Mouse (Mus musculus): ENCODE measurements around the gene Kctd6.

Kctd6 gene

DNA sequence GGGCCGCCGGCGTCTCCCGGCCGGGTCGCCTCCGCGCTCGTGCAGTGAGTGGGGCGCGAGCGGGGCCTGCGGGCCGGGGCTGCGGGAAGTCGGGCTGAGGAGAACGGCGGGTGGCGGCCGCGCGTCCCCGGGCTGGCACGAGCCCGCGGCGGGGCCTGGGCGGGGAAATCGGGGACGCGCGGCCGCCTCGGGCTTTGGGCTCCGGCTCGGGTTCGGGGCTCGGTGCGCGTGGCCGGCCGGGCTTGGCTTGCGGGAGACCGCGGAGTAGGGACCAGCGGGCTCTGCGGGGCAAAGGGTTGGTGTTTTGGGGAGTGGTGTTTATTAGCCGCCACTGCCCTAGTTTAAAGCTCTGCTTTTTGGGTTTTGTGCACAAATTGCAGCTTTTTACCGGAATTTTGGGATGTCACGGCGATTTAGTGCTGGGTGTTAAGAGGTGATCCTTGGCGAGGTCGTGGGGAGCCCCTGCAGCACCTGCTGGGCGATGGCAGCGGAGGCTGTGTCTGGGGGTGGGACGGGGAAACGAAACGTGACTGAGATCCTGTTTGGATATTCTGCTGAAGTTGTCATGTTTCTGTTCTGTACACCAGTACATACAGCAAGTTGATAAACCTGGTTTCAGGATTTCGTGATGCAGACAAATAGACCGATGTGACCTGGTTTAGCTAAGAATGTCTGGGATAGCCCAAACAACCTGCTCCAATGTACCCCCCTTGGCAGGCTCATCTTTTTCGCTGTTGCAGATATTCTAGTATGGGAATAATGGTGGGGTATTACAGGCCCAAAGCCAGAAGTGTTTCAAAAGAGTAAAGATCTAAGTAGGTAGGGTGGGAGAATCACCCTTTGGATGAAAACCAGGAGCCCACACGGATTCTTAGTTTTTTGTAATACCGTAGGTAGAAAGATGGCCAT lies 613 bp downstream of the Kctd6 start:
- peak; percentile 21 to 40 for DNase-seq (ENCODE audit: low spot score in 2 of 2)

DNA sequence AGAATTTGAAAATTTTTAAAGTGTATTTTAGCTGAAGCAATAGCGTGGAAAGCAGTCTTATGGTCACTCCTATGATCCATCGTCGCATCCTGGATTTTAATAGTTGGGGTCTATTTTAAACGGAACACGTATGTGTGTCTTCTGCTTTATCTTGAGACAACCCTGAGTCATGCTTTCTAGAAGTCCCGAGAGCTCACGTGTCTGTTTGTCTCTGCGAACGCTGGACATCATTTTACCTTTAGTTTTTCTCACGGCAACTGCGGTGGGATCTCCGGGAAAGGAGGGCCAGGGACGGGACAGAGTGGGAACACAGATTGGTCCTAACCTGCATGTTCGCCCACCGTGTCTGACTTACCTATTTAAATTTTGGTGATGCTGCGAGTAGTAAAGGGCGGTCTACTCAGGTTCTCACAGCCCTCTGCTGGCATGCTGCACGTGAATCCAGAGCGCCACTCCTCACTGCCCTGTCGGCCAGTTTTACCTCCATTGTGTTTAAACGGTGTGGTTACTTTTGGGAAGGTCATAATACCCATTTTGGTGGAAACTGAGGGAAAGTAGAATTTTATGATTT lies 1.4 kb downstream of the Kctd6 start:
- DNase-seq (ENCODE audit: low spot score in 2 of 2), result no peak

DNA sequence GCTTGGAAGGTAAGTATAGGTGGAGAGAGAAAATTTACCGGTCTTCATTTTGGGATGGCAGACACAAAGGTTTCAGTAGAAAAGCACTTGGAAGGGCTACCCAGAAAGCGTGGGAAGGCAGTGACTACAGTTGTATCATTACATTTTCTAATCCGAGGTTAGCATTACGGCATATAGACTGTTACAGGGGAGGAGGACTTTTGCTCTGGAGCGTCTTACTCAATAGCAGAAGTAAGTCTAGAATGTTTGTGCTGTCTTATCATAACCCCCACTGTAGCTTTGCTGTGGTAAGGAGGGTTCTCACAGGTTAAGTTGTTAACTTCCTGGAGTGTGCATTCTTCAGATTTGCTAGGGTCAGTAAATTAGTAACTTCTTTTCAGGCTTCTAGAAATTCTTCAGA lies 2.2 kb downstream of the Kctd6 start:
- DNase-seq (ENCODE audit: low spot score in 2 of 2), result no peak

DNA sequence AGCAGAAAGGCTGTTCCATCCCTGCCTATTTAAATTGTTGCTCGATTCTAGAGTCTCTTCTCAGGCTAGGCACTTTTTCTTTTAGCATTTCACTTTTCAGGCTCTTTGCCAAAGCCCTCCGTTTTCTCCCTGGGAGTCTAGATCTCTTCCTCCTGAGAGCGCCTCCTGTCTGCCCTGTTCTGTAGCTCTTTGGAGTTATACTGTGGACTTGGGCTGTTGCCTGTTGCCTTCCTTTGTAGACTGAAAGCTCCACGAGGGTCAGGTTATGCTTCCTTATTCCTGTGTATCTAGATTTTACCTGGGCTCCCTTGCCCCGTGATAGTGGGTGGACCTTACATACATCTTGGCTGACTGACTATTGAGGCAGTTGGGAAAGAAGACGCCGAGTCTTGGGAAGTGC lies 4.3 kb downstream of the Kctd6 start:
- no peak for DNase-seq (ENCODE audit: low spot score in 2 of 2)

DNA sequence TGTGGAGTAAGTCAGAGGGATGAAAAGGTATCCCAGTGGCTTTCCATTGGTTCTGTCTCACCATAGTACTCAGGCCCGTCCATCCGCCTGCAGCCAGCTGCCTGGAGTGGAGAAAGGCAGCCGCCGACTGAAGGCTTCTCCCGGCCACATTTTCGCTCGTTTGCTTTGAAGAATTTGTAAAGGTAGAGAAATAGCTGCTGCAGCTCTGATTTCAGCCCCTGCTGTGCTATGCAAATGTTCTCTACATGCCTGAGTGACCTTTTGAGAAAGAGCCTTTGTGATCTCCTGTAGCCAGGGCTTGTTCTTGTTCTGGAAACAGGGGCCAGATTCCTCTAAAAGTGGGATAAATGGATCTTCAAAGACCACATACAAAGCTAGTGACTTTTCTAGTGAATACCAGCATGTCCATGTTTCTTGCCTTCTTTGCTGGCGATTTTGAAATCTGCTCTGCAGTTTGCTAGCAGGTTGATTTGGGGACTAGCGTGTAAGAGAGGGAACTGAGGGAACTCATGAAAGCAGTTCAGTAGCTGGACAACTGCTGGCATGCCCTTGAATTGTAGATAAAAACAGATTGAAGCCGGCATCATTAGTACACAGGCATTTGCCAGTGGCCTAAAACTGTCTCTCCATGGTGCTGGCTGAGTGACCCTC lies 4.9 kb downstream of the Kctd6 start:
- no peak for DNase-seq (ENCODE audit: low spot score in 2 of 2)

DNA sequence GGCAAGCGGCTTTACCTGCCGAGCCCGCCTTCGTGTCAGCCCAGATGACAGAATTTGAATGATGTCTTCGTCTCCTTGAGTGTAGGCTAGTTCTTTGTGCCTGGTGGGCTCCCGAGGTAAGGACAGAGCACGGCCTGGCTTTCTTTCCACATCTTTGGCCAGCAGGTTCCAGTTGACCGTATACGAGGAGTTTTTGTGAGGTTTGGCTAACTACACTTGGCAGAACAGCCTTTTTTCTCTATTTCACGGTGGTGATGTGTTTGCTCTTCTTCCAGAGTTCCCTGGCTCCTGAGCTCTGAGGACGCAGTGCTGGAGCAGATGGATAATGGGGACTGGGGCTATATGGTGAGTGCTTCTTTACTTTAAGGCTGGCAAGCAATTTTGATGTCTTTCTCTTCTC lies 5.9 kb downstream of the Kctd6 start:
- DNase-seq (ENCODE audit: low spot score in 2 of 2), result no peak

DNA sequence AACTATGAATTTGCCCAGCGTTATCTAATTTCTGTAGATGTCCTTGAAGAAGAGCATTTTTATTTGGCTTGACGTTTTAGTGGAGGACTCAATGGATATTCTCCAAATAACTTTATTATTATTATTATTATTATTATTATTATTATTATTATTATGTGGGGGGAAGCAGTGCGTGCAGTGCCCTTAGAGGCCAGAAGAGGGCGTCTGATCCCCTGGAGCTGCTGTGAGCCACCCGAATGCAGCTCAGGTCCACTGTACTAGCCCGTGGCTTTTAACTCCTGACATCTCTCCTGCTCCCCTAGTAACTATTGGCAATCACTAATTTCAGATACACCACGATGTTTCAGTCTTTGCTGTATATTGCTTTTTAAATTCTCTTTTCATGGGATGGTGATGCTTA lies 6.4 kb downstream of the Kctd6 start:
- DNase-seq (ENCODE audit: low spot score in 2 of 2), result no peak

DNA sequence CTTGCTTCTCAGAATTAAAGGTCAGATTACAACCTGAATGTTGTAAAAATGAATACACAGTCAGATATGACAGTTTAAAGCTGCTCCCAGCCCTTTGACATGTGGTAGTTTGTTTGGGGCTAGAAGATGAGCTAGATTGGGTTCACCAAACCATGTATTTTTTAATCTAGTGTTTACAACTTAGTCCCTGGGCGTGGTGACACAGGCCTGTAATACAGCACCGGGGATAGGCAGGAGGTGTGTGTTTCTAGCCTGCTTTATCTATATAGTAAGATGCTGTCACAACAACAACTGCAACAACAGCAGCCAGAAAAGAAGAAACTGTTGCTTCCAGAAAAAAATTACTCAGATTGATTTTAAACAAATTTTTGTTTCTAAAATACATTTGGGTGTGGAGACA lies 7.0 kb downstream of the Kctd6 start:
- no peak for DNase-seq (ENCODE audit: low spot score in 2 of 2)

DNA sequence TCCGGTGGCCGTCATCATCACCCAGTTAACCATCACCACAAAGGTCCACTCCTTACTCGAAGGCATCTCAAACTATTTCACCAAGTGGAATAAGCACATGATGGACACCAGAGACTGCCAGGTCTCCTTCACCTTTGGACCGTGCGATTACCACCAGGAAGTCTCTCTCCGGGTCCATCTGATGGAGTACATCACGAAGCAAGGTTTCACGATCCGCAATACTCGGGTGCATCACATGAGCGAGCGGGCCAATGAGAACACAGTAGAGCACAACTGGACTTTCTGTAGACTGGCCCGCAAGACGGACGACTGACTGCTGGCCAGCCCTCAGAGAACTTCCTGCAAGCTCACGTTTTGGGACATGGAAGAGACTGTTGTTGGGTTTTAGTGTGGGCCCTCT lies 8.6 kb downstream of the Kctd6 start:
- no peak for DNase-seq (ENCODE audit: low spot score in 2 of 2)

DNA sequence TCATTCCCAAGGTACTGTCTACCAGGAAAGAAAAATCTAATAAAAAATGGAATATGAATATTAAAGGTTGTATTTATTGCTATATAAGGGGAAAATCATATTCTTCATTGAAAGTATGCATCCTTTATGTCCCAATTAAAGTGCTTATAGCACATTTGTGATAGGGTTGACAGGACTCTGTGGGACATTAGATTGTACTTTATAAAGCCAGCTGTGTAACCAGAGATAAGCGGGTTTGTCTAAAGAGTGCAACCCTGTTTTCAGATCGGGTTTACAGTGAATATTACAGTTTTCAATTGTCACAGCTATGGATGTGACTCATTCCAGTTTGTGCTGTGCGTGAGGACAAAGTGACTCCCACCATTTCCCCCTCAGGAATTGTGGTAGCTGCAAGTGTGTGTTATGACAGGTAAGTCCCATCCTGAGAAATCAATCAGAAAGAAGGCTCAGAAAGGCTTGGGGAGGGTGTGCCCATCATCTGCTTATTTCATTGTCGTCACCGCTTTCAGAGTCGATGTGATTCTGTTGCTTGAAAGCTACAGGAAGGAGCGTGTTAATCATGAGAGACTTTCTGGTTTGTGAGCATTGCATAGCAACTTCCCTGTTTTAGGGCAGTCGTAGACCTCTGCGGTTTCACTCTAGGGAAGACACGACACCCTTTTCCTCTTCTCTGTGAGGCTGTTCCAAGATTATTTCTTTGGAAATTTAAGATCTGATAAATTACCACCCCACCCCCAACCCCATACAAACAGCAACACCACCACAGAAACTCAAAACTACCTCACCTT lies 9.8 kb downstream of the Kctd6 start:
- no peak for DNase-seq (ENCODE audit: low spot score in 2 of 2)

DNA sequence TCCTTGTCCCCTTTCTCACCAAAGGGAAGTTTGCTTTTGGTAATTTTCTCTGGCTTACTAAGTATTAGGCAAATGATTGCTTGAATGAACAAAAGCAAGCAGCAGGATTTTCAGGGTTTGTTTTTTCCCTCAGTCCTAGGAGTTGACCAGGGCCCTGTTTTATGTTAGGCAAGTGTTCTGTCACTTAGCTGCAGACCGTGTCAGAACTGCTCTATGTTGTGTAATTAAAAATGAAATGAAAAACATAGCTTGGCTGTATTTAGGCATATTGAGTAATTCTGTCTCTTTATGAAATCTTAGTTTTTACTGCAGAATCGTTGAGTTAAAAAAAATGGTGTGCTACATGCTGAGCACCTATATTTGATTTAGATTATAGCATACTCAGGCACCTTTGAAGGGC lies 10.9 kb downstream of the Kctd6 start:
- no peak for DNase-seq (ENCODE audit: low spot score in 2 of 2)

DNA sequence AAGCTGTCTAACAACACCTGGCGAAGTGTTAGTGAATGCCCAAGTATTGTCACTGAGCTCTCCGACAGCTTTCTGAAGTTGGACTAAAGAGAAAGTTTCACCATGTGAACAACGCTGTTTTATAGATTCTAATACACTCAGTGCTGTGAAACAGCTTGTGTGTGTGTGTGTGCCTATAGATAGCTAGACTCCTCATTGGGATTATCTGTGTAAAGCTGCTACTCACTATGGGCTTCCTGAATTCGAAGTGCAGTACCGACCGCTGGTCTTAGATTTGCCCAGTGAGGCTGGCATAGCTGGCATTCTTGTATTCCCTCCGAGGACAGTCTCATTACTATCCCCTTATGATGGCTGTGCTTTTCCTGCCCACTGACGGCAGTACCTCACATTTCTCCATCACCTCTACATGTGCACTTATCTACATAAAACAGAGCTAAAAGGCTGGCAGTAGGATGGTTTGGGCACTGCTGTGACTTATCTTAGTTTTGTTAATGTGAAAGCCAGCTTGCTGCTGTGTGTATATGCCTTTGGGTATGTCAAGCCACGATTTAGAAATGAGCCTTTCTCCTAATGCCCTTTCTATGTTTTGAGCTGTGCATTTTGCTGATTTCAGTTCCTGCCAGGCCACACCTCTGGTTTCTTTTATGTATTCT lies 15.6 kb downstream of the Kctd6 start:
- DNase-seq (ENCODE audit: low spot score in 2 of 2), result no peak

DNA sequence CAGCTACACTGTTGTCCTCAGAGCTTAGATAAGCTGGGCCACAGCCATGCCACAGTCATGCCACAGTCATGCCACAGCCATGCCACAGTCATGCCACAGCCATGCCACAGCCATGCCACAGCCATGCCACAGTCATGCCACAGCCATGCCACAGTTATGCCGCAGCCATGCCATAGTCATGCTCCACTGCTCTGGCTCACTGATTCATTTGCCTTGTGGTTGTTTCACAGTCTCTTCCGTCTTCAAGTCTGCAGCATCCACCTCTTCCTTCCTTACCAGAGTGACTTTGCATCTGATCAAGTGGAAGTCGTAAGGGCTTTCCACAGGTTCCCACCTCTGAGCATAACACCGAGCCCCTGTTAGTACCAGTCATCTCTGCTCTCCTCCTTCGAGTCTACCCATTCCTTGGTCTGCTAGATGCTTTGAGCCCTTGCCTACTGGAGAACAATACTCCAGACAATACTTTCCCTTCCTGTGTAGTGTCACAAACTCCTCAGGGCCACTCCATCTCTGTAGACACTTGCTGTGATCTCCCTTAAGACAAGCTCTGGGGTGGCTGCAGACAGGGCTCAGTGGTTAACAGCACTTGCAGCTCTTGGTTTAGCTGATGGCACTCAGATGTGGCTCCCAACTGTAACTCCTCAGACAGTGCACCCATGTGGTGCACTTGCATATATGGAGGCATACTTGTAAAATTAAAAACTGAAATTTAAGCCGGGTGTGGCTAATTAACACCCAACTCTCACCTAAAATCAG lies 18.4 kb downstream of the Kctd6 start:
- no peak for DNase-seq (ENCODE audit: low spot score in 2 of 2)

DNA sequence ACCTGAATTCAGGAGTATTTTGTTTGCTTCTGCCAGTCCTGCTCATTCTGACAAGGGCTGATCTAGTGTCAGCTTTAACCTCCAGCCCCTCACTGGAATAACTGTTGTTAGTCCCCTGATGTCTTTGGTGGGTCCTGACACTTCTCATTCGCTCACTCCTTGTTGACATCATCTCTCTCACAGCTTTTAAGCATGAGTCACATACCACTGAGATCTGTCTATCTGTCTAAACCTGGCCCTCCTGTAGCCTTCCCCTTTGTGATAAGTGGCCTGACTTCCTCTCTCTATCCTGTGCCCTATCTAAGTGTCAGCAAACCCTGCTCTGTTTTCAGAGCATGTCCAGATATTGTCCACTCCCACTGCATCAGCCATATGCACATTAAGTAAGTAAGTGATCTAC lies 19.3 kb downstream of the Kctd6 start:
- DNase-seq (ENCODE audit: low spot score in 2 of 2), result no peak

DNA sequence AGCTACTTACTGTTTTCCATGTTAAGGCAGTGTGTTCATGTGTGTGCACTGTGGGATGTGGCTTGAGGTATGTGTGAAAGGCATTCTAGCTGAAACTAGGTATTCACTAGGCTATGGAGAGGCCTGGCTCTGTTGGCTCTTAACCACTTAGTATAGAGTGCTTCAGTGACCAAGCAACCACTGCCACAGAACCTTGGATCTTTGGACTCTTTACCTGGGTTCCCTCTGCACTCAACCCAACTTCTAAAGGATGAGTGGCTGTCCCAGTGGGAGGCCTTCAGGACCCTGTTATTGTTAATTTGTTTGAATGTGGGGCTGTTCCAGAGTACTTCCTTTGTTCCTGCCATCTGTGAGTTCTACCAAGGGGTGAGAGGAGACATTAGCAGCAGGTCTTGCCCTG lies 27.9 kb downstream of the Kctd6 start:
- no peak for DNase-seq (ENCODE audit: low spot score in 2 of 2)

DNA sequence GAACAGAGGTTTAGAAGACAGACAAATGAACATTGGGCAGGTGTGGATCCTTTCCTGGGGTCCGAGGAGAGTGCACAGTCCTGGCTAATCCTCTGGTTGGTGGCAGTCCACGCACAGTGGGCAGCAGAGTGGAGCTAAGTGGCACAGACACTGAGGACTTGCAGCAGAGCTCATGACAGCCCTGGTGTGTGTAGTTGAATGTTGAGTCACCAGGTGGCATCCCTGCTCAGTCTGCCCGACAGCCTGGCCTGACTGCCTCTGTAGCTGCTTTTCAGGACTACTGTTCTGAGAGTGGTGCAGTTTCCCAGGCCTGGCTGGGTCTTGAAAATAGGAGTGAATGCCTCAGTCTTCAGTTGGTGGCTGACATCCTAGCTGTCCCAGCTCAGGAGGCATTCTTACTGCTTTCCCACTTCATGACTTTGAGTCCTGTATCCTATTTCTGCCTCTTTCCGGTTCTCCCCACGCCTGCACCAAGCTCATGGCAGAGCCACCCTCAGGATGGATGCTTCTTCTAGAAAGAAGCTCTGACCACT lies 28.5 kb downstream of the Kctd6 start:
- DNase-seq (ENCODE audit: low spot score in 2 of 2), result no peak

DNA sequence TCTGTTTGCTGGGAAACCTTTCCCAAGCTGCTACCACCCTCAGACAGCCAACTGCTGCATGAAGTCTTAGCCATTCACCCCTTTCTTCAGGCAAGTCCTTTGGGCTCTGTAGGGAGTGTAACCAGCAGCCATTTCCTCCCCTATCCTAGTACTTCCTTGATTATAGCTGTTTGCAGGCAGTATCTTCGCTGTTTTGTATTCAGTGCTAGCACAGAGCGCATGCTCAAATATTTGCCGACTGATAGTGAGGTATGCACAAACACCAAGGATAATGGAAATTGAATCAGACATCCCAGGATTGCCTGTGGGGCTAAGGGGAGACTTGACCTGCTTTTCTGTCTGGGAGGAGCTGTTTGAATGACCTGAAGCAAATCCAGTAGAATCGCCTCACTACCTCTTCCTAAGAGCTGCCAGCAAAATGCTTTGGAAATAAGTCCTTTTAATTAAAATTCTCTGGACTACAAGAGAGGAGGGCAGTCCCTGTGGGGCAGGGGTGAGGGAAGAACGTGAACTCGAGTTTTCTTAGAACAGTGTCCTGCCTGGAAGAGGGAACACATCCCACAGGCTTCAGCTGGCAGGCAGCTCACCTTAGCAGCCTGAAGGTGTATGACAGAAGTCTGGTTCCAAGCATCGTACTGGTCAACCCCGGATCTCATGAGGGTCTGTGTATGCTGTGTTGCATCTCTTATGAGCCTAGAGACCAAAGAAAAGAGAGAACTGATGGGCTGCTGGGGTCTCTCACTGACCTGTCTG lies 29.4 kb downstream of the Kctd6 start:
- no peak for DNase-seq (ENCODE audit: low spot score in 2 of 2)

DNA sequence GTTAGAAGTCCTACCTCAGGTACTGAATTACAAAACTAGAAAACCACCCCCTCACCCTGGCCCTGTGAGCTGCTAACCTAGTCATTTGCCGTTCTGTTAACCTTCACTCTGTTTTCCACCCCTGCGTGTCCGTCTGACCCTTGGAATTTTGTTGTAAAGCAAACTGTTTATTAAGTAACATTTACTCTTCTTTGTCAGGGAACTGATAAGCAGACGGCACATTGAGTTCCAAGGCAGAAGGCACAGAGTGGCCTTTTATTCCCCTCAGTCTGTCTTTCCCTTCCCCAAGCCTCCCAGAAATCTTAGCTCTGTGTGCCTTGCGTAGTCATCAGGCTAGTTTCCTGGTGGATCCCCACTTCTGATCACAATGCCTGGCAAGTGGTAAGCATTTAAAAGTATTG lies 30.3 kb downstream of the Kctd6 start:
- peak in 1 of 2 experiments; percentile 41 for DNase-seq (ENCODE audit: low spot score in 2 of 2)

DNA sequence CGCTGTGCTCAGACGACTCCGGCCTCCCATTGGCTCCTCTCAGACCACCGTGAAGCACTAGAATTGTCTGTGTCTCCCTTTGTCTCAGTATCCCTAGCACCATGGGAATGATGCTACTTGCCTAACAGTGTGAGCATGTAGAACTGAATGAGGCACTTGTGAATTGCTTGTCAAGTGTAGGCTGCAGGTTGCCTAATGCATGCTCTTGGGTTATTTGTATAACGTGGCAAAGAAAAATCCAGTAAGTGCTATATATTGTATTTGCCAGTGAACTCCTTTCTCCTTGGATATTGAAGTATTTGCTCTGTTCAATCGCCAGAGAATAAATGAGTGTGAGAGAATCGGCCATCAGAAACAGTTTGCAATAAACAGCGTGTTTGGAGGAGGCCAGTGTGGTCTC lies 32.9 kb downstream of the Kctd6 start:
- DNase-seq (ENCODE audit: low spot score in 2 of 2), result no peak

DNA sequence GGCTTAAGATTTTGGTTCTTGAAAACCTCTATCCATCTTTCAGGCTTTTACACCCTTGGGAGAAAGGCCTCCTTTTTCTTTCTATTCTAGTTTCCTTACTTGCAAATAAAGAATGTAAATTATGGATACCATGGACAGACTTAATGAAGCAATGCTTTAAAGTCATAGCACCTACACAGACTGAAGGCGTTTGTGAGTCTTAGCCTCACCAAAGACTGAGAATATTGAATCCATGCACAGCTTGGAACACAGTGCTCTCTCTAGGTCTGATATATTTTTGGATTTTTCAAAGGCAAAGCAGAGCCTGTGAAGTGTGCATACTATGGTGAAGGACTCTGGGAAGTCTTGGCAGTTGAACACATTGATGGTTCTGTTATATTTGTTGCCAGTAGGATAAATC lies 35.3 kb downstream of the Kctd6 start:
- no peak for DNase-seq (ENCODE audit: low spot score in 2 of 2)
